Mouse (Mus musculus) ovary, postnatal 10 days (tissue): ENCODE data around the gene Ric3.

Experiments used
- DNase-seq: peaks from one replicate; pipeline ENCODE4 v3.0.0; 2022; ENCODE audit warnings: low spot score

The Ric3 gene

DNA sequence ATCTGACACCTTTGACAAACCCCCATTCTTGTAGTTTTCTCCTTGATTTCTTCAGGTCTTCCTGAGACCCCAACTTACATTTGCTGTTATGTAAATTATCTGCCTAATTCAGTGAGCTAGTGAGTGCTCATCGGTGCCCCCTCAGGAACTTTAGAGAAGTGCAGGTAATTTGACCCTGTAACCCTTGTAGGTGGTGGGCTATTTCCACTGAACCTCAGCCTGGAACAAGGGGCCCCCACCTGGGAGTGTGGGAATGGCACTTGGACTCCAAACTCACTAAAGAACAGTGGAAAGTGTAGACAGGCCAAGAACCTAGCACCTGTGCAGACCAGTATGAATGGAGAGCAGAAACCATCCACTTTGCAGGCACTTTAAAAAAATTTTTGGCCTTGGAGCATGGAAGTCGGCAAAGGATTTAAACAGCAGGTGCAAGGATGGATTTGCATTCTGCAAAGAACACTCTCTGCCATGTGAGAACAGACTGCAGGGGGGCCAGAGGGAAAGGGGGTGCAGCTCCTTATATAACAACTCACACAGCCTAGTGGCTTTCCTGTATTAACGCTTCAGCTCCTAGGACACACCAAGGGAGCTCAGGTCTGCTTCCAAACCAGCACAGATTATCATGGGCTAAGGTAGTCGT, 82.7 kb downstream of the Ric3 start:
- no peak for DNase-seq

DNA sequence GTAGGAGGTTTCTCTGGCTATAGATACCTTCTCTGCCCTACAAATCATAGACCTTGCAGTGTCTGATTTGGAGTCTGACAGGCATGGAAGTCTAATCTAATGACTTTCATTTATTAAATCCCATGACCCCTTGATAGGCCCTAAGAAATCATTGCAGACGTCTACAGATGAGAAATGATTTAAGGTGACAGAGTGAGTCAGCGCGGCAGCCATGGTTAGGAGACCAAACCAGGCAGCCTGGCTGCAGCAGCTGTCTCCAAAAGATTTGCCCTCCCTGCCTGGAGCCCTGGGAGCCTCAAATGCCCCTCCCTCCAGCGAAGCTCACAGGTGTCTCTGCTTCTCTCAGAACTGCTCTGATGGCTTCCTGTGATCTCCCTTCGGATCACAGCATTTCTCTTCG, 87.0 kb downstream of the Ric3 start:
- no peak for DNase-seq

DNA sequence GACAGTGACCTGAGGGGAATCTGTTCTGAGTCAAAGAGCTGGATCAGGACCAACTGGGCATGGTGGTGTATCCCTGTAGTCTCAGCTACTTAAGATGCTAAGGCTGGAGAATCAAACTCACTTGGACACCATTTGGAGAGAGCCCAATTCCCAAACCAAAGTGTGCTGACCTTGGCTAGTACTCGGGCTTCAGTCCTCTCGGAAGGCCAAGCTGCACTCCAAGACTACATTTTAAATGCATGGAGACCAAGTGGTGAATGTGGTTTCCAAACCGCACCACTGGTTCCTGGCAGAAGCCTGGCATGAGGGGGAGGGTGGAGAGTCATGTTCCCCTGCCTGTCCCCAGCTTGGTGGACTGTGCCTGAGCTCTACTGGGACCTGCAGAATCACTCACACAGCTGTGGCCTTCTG, 89.2 kb downstream of the Ric3 start:
- DNase-seq, result no peak

DNA sequence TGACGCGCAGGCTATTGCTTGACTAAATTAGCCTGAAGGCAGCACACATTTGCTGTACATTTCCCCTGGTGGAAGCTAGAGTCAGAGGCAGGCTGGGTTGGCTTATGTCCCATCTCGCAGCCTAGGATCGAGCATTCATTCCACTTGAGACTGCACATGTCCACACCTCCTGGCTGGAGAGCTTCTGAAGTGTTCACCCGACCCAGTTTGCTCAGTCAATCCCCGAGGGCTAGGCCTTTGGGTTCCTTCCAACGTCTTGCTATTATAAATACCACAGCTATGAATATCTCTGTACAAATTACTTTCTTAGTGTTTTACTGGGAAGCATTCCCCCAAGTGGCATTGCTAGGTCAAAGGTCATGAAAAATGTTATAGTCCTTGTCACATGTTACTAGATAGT, 89.9 kb downstream of the Ric3 start:
- DNase-seq, result no peak

DNA sequence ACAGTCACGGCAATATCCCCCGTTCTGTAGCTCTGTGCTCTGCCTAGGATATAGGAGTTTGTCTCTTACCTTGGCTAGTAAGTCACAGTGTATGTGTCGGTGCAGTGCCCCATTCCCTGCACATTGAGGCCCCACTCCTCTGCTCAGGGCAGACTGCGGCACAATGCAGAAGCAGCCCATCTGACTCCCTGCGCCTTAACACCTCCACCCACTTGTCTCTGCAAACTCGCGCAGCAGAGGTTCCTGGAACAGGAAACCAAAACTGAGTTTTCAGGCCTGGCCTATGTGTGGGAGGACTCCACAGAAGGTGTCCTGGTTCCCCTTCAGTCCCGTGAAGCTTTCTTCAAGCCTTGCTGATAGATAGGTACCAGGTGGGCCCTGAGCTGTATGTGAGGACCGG, 91.9 kb downstream of the Ric3 start:
- DNase-seq, result no peak

DNA sequence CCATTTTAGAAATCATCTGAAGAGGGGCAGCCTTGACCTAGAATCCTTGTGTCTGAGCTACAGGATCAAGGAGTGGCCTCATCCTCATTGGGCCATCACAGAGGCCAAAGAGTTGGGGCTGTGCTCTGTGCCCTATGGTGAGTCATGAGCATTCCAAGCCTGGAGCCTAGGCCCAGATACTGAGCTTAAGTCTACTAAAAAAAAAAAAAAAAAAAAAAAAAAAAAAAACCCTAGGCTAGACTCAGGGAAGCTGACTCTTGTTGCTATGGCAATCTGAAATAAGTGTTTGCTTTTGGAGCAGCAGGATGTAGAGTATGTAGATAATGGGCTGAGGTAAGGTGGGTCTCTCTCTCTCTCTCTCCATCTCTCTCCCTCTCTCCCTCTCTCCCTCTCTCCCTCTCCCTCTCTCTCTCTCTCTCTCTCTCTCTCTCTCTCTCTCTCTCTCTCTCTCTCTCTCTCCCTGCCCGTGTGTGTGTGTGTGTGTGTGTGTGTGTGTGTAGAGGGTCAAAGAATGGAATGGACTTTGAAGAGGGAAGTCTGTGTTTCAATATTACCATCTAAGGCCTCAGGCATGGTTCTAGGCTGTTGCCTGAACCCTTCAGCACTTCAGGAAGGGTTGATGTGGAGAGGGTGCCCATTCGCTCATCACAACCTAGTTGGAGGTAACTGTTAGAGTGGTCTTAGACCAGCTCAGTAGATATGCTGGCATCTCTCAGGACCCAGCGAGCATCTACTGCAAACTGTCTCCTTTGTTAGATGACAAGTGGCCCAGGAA, 97.0 kb downstream of the Ric3 start:
- no peak for DNase-seq
